Mouse (Mus musculus): ENCODE data around the gene Olfr385. TPM values are rescaled to one million over a fixed set of nuclear protein-coding genes. Genes with fewer than 3 reads are reported as not detected.
"Not testable (repeated sequence)": the region's sequence is repeated elsewhere in the genome, so short reads cannot be mapped to it uniquely, and the experiment has no call there.

Gene Olfr385
- not detected in 2 replicates for polyA plus RNA-seq (2015; fragmentation: Nextera tagmentation; extraction: Ambion mirVana)

DNA sequence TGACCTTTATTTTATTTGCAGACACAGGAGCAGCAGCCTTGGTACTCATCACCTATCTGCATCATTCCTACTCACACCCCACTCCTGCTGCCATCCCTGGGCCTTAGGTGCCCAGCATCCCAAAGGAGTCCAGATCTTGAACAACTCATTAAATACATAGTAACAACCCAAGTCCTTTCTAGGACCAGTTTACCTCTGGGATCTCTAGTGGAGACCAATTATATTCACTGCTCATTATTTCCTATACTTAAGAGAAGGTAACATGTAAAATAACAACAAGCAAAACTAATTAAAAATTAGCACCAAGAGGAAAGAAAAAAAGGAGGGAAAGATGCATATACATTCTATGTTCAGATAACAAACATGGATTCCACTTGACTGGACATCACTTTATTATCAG lies at the start of gene Olfr385:
Olfr385 (minus strand) TSS at position 101 of the 400 bp plus-strand sequence.
- Histone ChIP-seq H3K4me1 (no peaks in the 10 kb centered on the region), H3K27ac (no peak within 1 kb of the TSS), H3K9me3 (0 out of 2 replicates have a peak, but pooled peaks cover 4% of the 10 kb centered on the region), H3K4me2 (no peak within 1 kb of the TSS), H3K27me3 (no peaks in the 10 kb centered on the region), H3K36me3 (no peaks in the 10 kb centered on the region), H3K9ac (no peak within 1 kb of the TSS), H3K4me3 (no peak within 1 kb of the TSS)
- ATAC-seq (ENCODE audit: insufficient number of reproducible peaks, insufficient read depth, low FRiP score, low TSS enrichment, low read depth), result no peak

DNA sequence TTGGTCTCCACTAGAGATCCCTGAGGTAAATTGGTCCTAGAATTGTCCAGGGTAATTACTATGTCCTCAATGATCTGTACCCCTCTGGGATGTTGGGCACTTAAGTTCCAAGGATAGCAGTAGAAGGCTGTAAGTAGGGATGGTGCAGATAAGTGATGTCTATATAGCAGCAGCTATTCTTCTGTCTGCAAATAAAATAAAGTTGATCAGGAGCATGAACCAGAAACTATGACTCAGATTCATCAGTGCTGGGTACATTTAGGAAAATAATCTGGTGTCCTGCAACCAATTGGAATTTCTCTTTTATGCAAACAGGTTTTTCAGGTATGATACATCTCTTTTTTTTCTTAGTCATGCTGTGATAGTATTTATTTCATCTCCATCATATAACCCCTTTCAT lies 5.5 kb upstream of the Olfr385 start, which contains the start of gene Olfr384:
Olfr384 (plus strand) TSS at position 301 of the 400 bp plus-strand sequence.
- Histone ChIP-seq H3K27ac (no peak within 1 kb of the TSS), H3K36me3 (no peaks in the 10 kb centered on the region), H3K9me3 (no peaks in the 10 kb centered on the region; the same call in 1 of the 2 replicates), H3K4me2 (no peak within 1 kb of the TSS), H3K27me3 (no peaks in the 10 kb centered on the region), H3K9ac (no peak within 1 kb of the TSS), H3K4me1 (no peaks in the 10 kb centered on the region), H3K4me3 (no peak within 1 kb of the TSS)
- no peak for ATAC-seq (ENCODE audit: insufficient number of reproducible peaks, insufficient read depth, low FRiP score, low TSS enrichment, low read depth)

DNA sequence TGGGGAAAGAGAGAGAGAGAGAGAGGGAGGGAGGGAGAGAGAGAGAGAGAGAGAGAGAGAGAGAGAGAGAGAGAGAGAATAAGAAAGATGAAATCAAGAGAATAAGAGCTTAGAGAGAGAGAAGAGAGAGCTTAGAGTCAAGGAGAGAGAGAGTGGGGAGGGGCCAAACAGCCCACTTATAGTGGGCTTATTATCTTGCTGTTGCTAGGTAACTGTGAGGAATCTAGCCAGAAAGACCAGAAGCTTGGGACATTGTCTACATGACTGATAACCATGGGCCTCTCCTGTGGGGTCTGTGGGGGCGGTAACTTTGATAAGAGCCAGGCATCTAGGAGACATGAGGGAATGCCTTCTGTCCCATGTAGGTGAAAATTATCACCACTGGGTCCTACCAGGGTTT lies 9.6 kb downstream of the Olfr385 start:
- not testable (repeated sequence) for H3K4me2 ChIP-seq; H3K27ac ChIP-seq; H3K9me3 ChIP-seq; H3K9ac ChIP-seq; ATAC-seq (ENCODE audit: insufficient number of reproducible peaks, insufficient read depth, low FRiP score, low TSS enrichment, low read depth); H3K36me3 ChIP-seq; H3K4me3 ChIP-seq; H3K27me3 ChIP-seq; H3K4me1 ChIP-seq
- 72% methylated on average over 1 of the region's 1 CpGs for WGBS

DNA sequence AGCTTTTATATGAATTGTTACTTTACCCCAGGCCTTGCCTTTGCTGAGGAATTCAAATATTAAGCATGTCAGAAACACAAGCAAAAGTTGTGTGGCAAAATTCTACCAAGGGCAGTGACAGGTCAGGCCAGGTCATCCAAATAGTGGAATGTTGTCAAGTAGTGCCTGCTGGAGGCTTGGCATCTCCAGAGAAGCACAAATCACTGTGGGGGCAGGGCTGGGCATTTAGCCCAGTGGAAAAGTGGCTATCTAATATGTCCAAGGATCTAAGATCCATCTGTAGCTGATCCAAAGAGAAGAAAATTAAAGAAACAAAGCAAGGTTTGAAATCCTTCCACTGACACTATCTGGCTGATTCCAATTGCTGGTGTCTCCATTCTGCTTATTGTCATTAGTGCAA lies 12.9 kb downstream of the Olfr385 start:
- Histone ChIP-seq H3K4me2 (no peak overlapping the region), H3K9me3 (peaks cover 13% of the 10 kb centered on the region; the same call in 1 of the 2 replicates), H3K27me3 (no peaks in the 10 kb centered on the region), H3K4me1 (no peaks in the 10 kb centered on the region), H3K36me3 (no peaks in the 10 kb centered on the region), H3K9ac (no peak overlapping the region), H3K4me3 (no peak overlapping the region), H3K27ac (no peak overlapping the region)
- ATAC-seq (ENCODE audit: insufficient number of reproducible peaks, insufficient read depth, low FRiP score, low TSS enrichment, low read depth), result no peak

Other genes starting within 250 kb of the Olfr385 start
- not detected in 2 replicates for gene Olfr20, start 242.2 kb downstream of the Olfr385 start, polyA plus RNA-seq (2015; fragmentation: Nextera tagmentation; extraction: Ambion mirVana)
- not detected in 2 replicates for gene Olfr376, start 221.8 kb downstream of the Olfr385 start, polyA plus RNA-seq (2015; fragmentation: Nextera tagmentation; extraction: Ambion mirVana)
- gene Olfr1, start 193.4 kb downstream of the Olfr385 start, polyA plus RNA-seq (2015; fragmentation: Nextera tagmentation; extraction: Ambion mirVana), result not detected in 2 replicates
- gene Olfr378, start 164.5 kb downstream of the Olfr385 start, polyA plus RNA-seq (2015; fragmentation: Nextera tagmentation; extraction: Ambion mirVana), result not detected in 2 replicates
- gene Olfr380, start 135.5 kb downstream of the Olfr385 start, polyA plus RNA-seq (2015; fragmentation: Nextera tagmentation; extraction: Ambion mirVana), result not detected in 2 replicates
- gene Olfr381, start 101.4 kb downstream of the Olfr385 start, polyA plus RNA-seq (2015; fragmentation: Nextera tagmentation; extraction: Ambion mirVana), result not detected in 2 replicates
- gene Olfr382, start 75.8 kb downstream of the Olfr385 start, polyA plus RNA-seq (2015; fragmentation: Nextera tagmentation; extraction: Ambion mirVana), result not detected in 2 replicates
- gene Olfr384, start 5.6 kb upstream of the Olfr385 start, polyA plus RNA-seq (2015; fragmentation: Nextera tagmentation; extraction: Ambion mirVana), result not detected in 2 replicates
- gene Zfp735, start 95.8 kb upstream of the Olfr385 start, polyA plus RNA-seq (2015; fragmentation: Nextera tagmentation; extraction: Ambion mirVana), result not detected in 2 replicates
- gene Olfr389, start 187.7 kb upstream of the Olfr385 start, polyA plus RNA-seq (2015; fragmentation: Nextera tagmentation; extraction: Ambion mirVana), result not detected in 2 replicates
- gene Olfr390, start 190.0 kb upstream of the Olfr385 start, polyA plus RNA-seq (2015; fragmentation: Nextera tagmentation; extraction: Ambion mirVana), result not detected in 2 replicates
- not detected in 2 replicates for gene Olfr391-ps, start 210.0 kb upstream of the Olfr385 start, polyA plus RNA-seq (2015; fragmentation: Nextera tagmentation; extraction: Ambion mirVana)
- not detected in 2 replicates for gene Olfr392, start 224.0 kb upstream of the Olfr385 start, polyA plus RNA-seq (2015; fragmentation: Nextera tagmentation; extraction: Ambion mirVana)

Measured in embryonic facial prominence, embryonic 13.5 days (tissue).